In the genomic region with DNA sequence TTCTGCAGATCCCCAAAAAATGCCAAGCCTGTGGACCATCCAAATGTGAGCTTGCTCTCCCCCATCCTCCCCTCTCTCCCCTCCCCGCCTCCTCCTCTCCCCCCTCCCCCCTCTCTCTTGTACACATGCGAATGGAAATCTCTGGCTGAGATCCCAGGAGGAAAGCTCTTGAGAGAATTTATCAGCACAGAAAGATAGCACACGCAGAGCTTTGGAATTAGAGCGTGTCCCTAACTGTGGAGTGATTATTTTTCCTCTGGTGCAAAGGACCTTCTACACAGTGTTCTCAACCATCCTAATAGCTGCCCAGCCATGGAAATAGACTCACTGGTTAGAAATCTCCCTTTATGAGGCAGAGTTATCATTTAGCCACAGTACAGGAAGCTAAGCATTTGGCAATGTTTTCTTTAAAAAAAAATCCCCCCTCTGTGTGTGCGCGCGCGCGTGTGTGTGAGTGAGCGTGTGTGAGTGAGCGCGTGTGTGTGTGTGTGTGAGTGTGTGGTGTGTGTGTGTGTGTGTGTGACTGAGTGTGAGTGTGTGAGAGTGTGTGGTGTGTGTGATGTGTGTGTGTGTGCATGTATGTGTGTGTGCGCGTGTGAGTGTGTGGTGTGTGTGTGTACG, we compare ENCODE assay signal across 12 mouse cellular contexts. TPM values are rescaled to one million over a fixed set of nuclear protein-coding genes. Genes with fewer than 3 reads are reported as not detected.
DNase-seq lines count a peak whose midpoint lies in the region; ATAC-seq and TF ChIP-seq lines count a peak whose summit lies in the region.
"Had no signal": no experiment of that assay in that cellular context is flagged by ENCODE, and none has a peak within 500 bp of the region (broad histone marks: within the 10 kb centered on the region; RNA-seq: fewer than 3 reads in every experiment).

No protein-coding gene starts in this region.

- no peak for DNase-seq in heart, adult 9 months (ENCODE audit: low spot score in 2 of 2)
- DNase-seq in neural tube, embryonic 10.5 days (ENCODE audit: extremely low spot score, low spot score), result no peak
- DNase-seq in spleen, adult 12 weeks (ENCODE audit: low spot score), result no peak
- no peak for DNase-seq in gastrocnemius, adult 2 months
- DNase-seq: lung, postnatal 36 days had no signal

- H3K36me3 ChIP-seq in heart, embryonic 11.5 days (ENCODE audit: control insufficient read depth, insufficient read depth, low read length), result no peaks in the 10 kb centered on the region
- no peaks in the 10 kb centered on the region for H3K36me3 ChIP-seq in neural tube, embryonic 13.5 days
- H3K36me3 ChIP-seq in heart, embryonic 12.5 days, result no peaks in the 10 kb centered on the region
- no peaks in the 10 kb centered on the region for H3K36me3 ChIP-seq in neural tube, embryonic 15.5 days

- H3K4me1 ChIP-seq in heart, embryonic 11.5 days (ENCODE audit: control insufficient read depth, insufficient read depth, low read length), result peaks cover 13% of the 10 kb centered on the region
- peaks cover 9% of the 10 kb centered on the region; the same call in 1 of the 2 replicates for H3K4me1 ChIP-seq in neural tube, embryonic 13.5 days (replicated peaks)
- H3K4me1 ChIP-seq in heart, embryonic 12.5 days (replicated peaks), result peaks cover 21% of the 10 kb centered on the region
- peaks cover 9% of the 10 kb centered on the region; the same call in 1 of the 2 replicates for H3K4me1 ChIP-seq in neural tube, embryonic 15.5 days

- ATAC-seq in heart, embryonic 11.5 days (replicated peaks; ENCODE audit: insufficient number of reproducible peaks, low FRiP score, low TSS enrichment), result 0 out of 2 replicates have a peak, but pooled peaks have one; percentile 14
- 0 out of 2 replicates have a peak, but pooled peaks have one; percentile 27 for ATAC-seq in neural tube, embryonic 13.5 days (ENCODE audit: low read depth)
- peak; percentile 66 for ATAC-seq in heart, embryonic 12.5 days (ENCODE audit: insufficient number of reproducible peaks, low FRiP score)
- 0 out of 2 replicates have a peak, but pooled peaks have one; percentile 41 for ATAC-seq in neural tube, embryonic 15.5 days (ENCODE audit: low FRiP score)
- ATAC-seq: intestine, postnatal 0 days had no signal

- no peak overlapping the region for H3K4me2 ChIP-seq in heart, embryonic 11.5 days
- no peak overlapping the region for H3K4me2 ChIP-seq in neural tube, embryonic 13.5 days
- no peak overlapping the region for H3K4me2 ChIP-seq in heart, embryonic 12.5 days
- H3K4me2 ChIP-seq in neural tube, embryonic 15.5 days, result no peak overlapping the region

- no peak overlapping the region for H3K9ac ChIP-seq in heart, embryonic 11.5 days (ENCODE audit: low read depth, low read length)
- H3K9ac ChIP-seq in neural tube, embryonic 13.5 days, result no peak overlapping the region
- no peak overlapping the region for H3K9ac ChIP-seq in heart, embryonic 12.5 days
- no peak overlapping the region for H3K9ac ChIP-seq in neural tube, embryonic 15.5 days (replicated peaks)

- no peaks in the 10 kb centered on the region for H3K9me3 ChIP-seq in heart, embryonic 11.5 days (replicated peaks; ENCODE audit: control insufficient read depth, low read length)
- no peaks in the 10 kb centered on the region for H3K9me3 ChIP-seq in neural tube, embryonic 13.5 days
- no peaks in the 10 kb centered on the region for H3K9me3 ChIP-seq in heart, embryonic 12.5 days (replicated peaks)
- no peaks in the 10 kb centered on the region for H3K9me3 ChIP-seq in neural tube, embryonic 15.5 days (replicated peaks)

- 70% methylated on average over 14 of the region's 15 CpGs for WGBS in heart, embryonic 11.5 days (ENCODE audit: insufficient replicate concordance)
- WGBS in neural tube, embryonic 13.5 days, result 71% methylated on average over 15 of the region's 15 CpGs
- 63% methylated on average over 14 of the region's 15 CpGs for WGBS in heart, embryonic 12.5 days
- 69% methylated on average over 15 of the region's 15 CpGs for WGBS in neural tube, embryonic 15.5 days

- peak overlapping the region; percentile 66; the same call in 1 of the 2 replicates for H3K27ac ChIP-seq in heart, embryonic 11.5 days (ENCODE audit: low read depth, low read length)
- H3K27ac ChIP-seq in neural tube, embryonic 13.5 days (replicated peaks), result peak overlapping the region; percentile 67
- peak overlapping the region; percentile 72 for H3K27ac ChIP-seq in heart, embryonic 12.5 days (ENCODE audit: poor library complexity, severe bottlenecking)
- peak overlapping the region; percentile 48; the same call in 1 of the 2 replicates for H3K27ac ChIP-seq in neural tube, embryonic 15.5 days (replicated peaks)
- H3K27ac ChIP-seq in gastrocnemius, adult 2 months, result no peak overlapping the region
- H3K27ac ChIP-seq: left cerebral cortex, adult 2 months had no signal

- no peak for TF ChIP-seq CTCF in gastrocnemius, adult 2 months (IDR thresholded peaks at IDR 0.05)

- no peaks in the 10 kb centered on the region for H3K27me3 ChIP-seq in heart, embryonic 11.5 days (ENCODE audit: control insufficient read depth, insufficient read depth, low read length)
- no peaks in the 10 kb centered on the region for H3K27me3 ChIP-seq in neural tube, embryonic 13.5 days
- no peaks in the 10 kb centered on the region for H3K27me3 ChIP-seq in heart, embryonic 12.5 days (replicated peaks)
- H3K27me3 ChIP-seq in neural tube, embryonic 15.5 days (replicated peaks), result no peaks in the 10 kb centered on the region
- H3K27me3 ChIP-seq: CH12.LX had no signal

- H3K4me3 ChIP-seq in heart, embryonic 11.5 days (ENCODE audit: low read depth, low read length), result no peak overlapping the region
- no peak overlapping the region for H3K4me3 ChIP-seq in neural tube, embryonic 13.5 days
- H3K4me3 ChIP-seq in heart, embryonic 12.5 days, result no peak overlapping the region
- H3K4me3 ChIP-seq in neural tube, embryonic 15.5 days (replicated peaks), result no peak overlapping the region
- no peak overlapping the region for H3K4me3 ChIP-seq in gastrocnemius, adult 2 months
- H3K4me3 ChIP-seq: left cerebral cortex, adult 2 months had no signal

- intact Hi-C loops in gastrocnemius, adult 2 months (cut with DNase I), result loop anchor here (5.0 kb wide), 1 partner anchor 90 kb away; no protein-coding TSS in a partner anchor

RNA-seq across cellular contexts. Expression of gene Inpp5f, which starts 29.2 kb away (rescaled TPM):
- polyA plus RNA-seq in heart, embryonic 11.5 days (2014; fragmentation: Nextera tagmentation; extraction: Ambion mirVana), result 16.7 and 18.6 TPM in 2 replicates
- 303 and 305 TPM in 2 replicates for polyA plus RNA-seq in neural tube, embryonic 13.5 days (2015; fragmentation: Nextera tagmentation; extraction: Ambion mirVana)
- polyA plus RNA-seq in heart, embryonic 12.5 days (2016; fragmentation: Nextera tagmentation; extraction: Ambion mirVana), result 12.1 and 13.8 TPM in 2 replicates
- 398 and 441 TPM in 2 replicates for polyA plus RNA-seq in neural tube, embryonic 15.5 days (2015; fragmentation: Nextera tagmentation; extraction: Ambion mirVana)
- total RNA-seq in gastrocnemius, adult 2 months (2021), result 1 to 10 TPM; 2.8 to 3.1 TPM

RNA-seq across cellular contexts. Expression of gene Bag3, which starts 58.6 kb away (rescaled TPM):
- polyA plus RNA-seq in heart, embryonic 11.5 days (2014; fragmentation: Nextera tagmentation; extraction: Ambion mirVana), result 20.6 and 21.1 TPM in 2 replicates
- polyA plus RNA-seq in neural tube, embryonic 13.5 days (2015; fragmentation: Nextera tagmentation; extraction: Ambion mirVana), result 3.2 and 3.6 TPM in 2 replicates
- 21.3 and 22.0 TPM in 2 replicates for polyA plus RNA-seq in heart, embryonic 12.5 days (2016; fragmentation: Nextera tagmentation; extraction: Ambion mirVana)
- 2.6 and 4.5 TPM in 2 replicates for polyA plus RNA-seq in neural tube, embryonic 15.5 days (2015; fragmentation: Nextera tagmentation; extraction: Ambion mirVana)
- 100 to 1,000 TPM; 133 to 186 TPM for total RNA-seq in gastrocnemius, adult 2 months (2021)

Comparison
In these comparisons a context has a peak if more than half of its experiments do, and no peak if none do; other contexts are left out.
1. ATAC-seq: peak in every context shown above with its lines; median percentile 66 in heart, embryonic 12.5 days; 41 in neural tube, embryonic 15.5 days; 27 in neural tube, embryonic 13.5 days; 14 in heart, embryonic 11.5 days.
2. RNA of gene Inpp5f, which starts 29.2 kb away (polyA plus RNA-seq): 398 to 441 TPM in neural tube, embryonic 15.5 days and 303 to 305 TPM in neural tube, embryonic 13.5 days; 16.7 to 18.6 TPM in heart, embryonic 11.5 days and 12.1 to 13.8 TPM in heart, embryonic 12.5 days; every median in the first group is over 10 times any median in the second.